Mouse (Mus musculus) liver, embryonic 12.5 days (tissue): ENCODE data around the gene Bcat2. TPM values are rescaled to one million over a fixed set of nuclear protein-coding genes. Genes with fewer than 3 reads are reported as not detected.

Experiments used
- ATAC-seq: fragments of 200-750 bp; cut with Nextera tagmentation; 2 replicates; pipeline ENCODE4 v1.8.0; 2017; ENCODE audit warnings: moderate number of reproducible peaks, mild to moderate bottlenecking, moderate library complexity
- H3K27ac ChIP-seq: fragments of 300-500 bp; sonication (generic); 2 replicates; pipeline ENCODE4 v1.5.1; 2016; ENCODE audit warnings: mild to moderate bottlenecking
- H3K27me3 ChIP-seq: fragments of 300-500 bp; sonication (generic); replicated peaks from 2 replicates; pipeline ENCODE4 v1.6.1; 2016; ENCODE audit warnings: mild to moderate bottlenecking, moderate library complexity
- H3K36me3 ChIP-seq: fragments of 300-500 bp; sonication (generic); 2 replicates; pipeline ENCODE4 v1.6.1; 2016; ENCODE audit warnings: mild to moderate bottlenecking, moderate library complexity
- H3K4me1 ChIP-seq: fragments of 300-500 bp; sonication (generic); 2 replicates; pipeline ENCODE4 v1.6.1; 2016
- H3K4me2 ChIP-seq: fragments of 300-500 bp; sonication (generic); 2 replicates; pipeline ENCODE4 v1.6.1; 2016; ENCODE audit warnings: mild to moderate bottlenecking, moderate library complexity
- H3K4me3 ChIP-seq: fragments of 300-500 bp; sonication (generic); 2 replicates; pipeline ENCODE4 v1.5.1; 2016; ENCODE audit warnings: mild to moderate bottlenecking, moderate library complexity
- H3K9ac ChIP-seq: fragments of 300-500 bp; sonication (generic); 2 replicates; pipeline ENCODE4 v1.6.1; 2016; ENCODE audit warnings: mild to moderate bottlenecking, moderate library complexity
- H3K9me3 ChIP-seq: fragments of 300-500 bp; sonication (generic); replicated peaks from 2 replicates; pipeline ENCODE4 v1.6.1; 2016; ENCODE audit warnings: mild to moderate bottlenecking, moderate library complexity
- WGBS: fragments of 180-500 bp; shearing (Covaris S2); methylation state at CpG from one replicate; pipeline ENCODE4 v1.1.7; 2016; ENCODE audit not compliant: insufficient replicate concordance; 5-methylcytosine and 5-hydroxymethylcytosine counted together
- polyA plus RNA-seq: library from polyadenylated mRNA; unstranded; fragments of >200 nt; fragmentation: Nextera tagmentation; extraction: Ambion mirVana; gene quantifications from 2 replicates; pipeline ENCODE4 v1.2.1, GENCODE M21; 2016

Bcat2 gene
- polyA plus RNA-seq, 1 experiment from 2014 or later, result 54.7 TPM

GRCm38 (mm10) chr7:45591880-45592279 lies 21.9 kb downstream of the Bcat2 start:
- H3K9me3 ChIP-seq, result no peaks in the 10 kb centered on the region
- H3K4me1 ChIP-seq, result peaks cover 12% of the 10 kb centered on the region
- no peak for ATAC-seq
- no peak overlapping the region for H3K4me3 ChIP-seq
- 54% methylated on average over 7 of the region's 7 CpGs for WGBS
- no peak overlapping the region for H3K9ac ChIP-seq
- peaks cover 22% of the 10 kb centered on the region for H3K36me3 ChIP-seq
- H3K27me3 ChIP-seq, result no peaks in the 10 kb centered on the region
- H3K4me2 ChIP-seq, result no peak overlapping the region
- H3K27ac ChIP-seq, result no peak overlapping the region

GRCm38 (mm10) chr7:45593118-45593815 lies 23.3 kb downstream of the Bcat2 start:
- Histone ChIP-seq H3K4me1 (peaks cover 12% of the 10 kb centered on the region), H3K27me3 (no peaks in the 10 kb centered on the region), H3K9me3 (no peaks in the 10 kb centered on the region), H3K4me2 (no peak overlapping the region), H3K9ac (no peak overlapping the region), H3K27ac (no peak overlapping the region), H3K4me3 (no peak overlapping the region), H3K36me3 (peaks cover 9% of the 10 kb centered on the region)
- no peak for ATAC-seq
- 20% methylated on average over 10 of the region's 10 CpGs for WGBS

GRCm38 (mm10) chr7:45595176-45595575 lies 25.2 kb downstream of the Bcat2 start:
- Histone ChIP-seq H3K4me1 (peaks cover 12% of the 10 kb centered on the region), H3K27me3 (no peaks in the 10 kb centered on the region), H3K27ac (no peak overlapping the region), H3K4me3 (no peak overlapping the region), H3K36me3 (0 out of 2 replicates have a peak, but pooled peaks cover 2% of the 10 kb centered on the region), H3K9me3 (no peaks in the 10 kb centered on the region), H3K9ac (no peak overlapping the region), H3K4me2 (no peak overlapping the region)
- no peak for ATAC-seq
- 71% methylated on average over 4 of the region's 4 CpGs for WGBS

GRCm38 (mm10) chr7:45596107-45596506 lies 26.2 kb downstream of the Bcat2 start:
- no peaks in the 10 kb centered on the region for H3K9me3 ChIP-seq
- H3K27ac ChIP-seq, result no peak overlapping the region
- H3K9ac ChIP-seq, result no peak overlapping the region
- H3K27me3 ChIP-seq, result no peaks in the 10 kb centered on the region
- no peak overlapping the region for H3K4me3 ChIP-seq
- H3K4me1 ChIP-seq, result peaks cover 12% of the 10 kb centered on the region
- no peak overlapping the region for H3K4me2 ChIP-seq
- ATAC-seq, result no peak
- no peaks in the 10 kb centered on the region for H3K36me3 ChIP-seq
- WGBS, result 38% methylated on average over 1 of the region's 1 CpGs

GRCm38 (mm10) chr7:45597013-45597412 lies 27.1 kb downstream of the Bcat2 start:
- peaks cover 12% of the 10 kb centered on the region for H3K4me1 ChIP-seq
- no peaks in the 10 kb centered on the region for H3K27me3 ChIP-seq
- H3K4me3 ChIP-seq, result no peak overlapping the region
- no peak overlapping the region for H3K9ac ChIP-seq
- no peak overlapping the region for H3K27ac ChIP-seq
- H3K4me2 ChIP-seq, result no peak overlapping the region
- no peaks in the 10 kb centered on the region for H3K9me3 ChIP-seq
- H3K36me3 ChIP-seq, result no peaks in the 10 kb centered on the region
- 69% methylated on average over 5 of the region's 5 CpGs for WGBS
- ATAC-seq, result no peak

GRCm38 (mm10) chr7:45597527-45597926 lies 27.6 kb downstream of the Bcat2 start:
- Histone ChIP-seq H3K9me3 (no peaks in the 10 kb centered on the region), H3K4me2 (no peak overlapping the region), H3K4me1 (peaks cover 12% of the 10 kb centered on the region), H3K27ac (no peak overlapping the region), H3K36me3 (no peaks in the 10 kb centered on the region), H3K4me3 (no peak overlapping the region), H3K9ac (no peak overlapping the region), H3K27me3 (no peaks in the 10 kb centered on the region)
- no peak for ATAC-seq
- 76% methylated on average over 6 of the region's 6 CpGs for WGBS

GRCm38 (mm10) chr7:45598960-45599879 lies 29.3 kb downstream of the Bcat2 start:
- Histone ChIP-seq H3K27me3 (no peaks in the 10 kb centered on the region; the same call in 1 of the 2 replicates), H3K4me1 (peaks cover 9% of the 10 kb centered on the region; the same call in 1 of the 2 replicates), H3K27ac (no peak overlapping the region), H3K9me3 (no peaks in the 10 kb centered on the region), H3K4me3 (no peak overlapping the region), H3K9ac (no peak overlapping the region), H3K4me2 (no peak overlapping the region), H3K36me3 (no peaks in the 10 kb centered on the region)
- WGBS, result 46% methylated on average over 18 of the region's 18 CpGs
- ATAC-seq, result no peak

GRCm38 (mm10) chr7:45605704-45606289 lies 35.8 kb downstream of the Bcat2 start:
- WGBS, result 68% methylated on average over 9 of the region's 9 CpGs
- H3K4me2 ChIP-seq, result no peak overlapping the region
- no peaks in the 10 kb centered on the region; the same call in 1 of the 2 replicates for H3K27me3 ChIP-seq
- ATAC-seq, result no peak
- no peak overlapping the region for H3K4me3 ChIP-seq
- no peaks in the 10 kb centered on the region for H3K9me3 ChIP-seq
- no peak overlapping the region for H3K9ac ChIP-seq
- H3K36me3 ChIP-seq, result no peaks in the 10 kb centered on the region
- H3K27ac ChIP-seq, result no peak overlapping the region
- H3K4me1 ChIP-seq, result no peaks in the 10 kb centered on the region

- Histone ChIP-seq H3K9me3 (no peaks in the 10 kb centered on the region), H3K36me3 (no peaks in the 10 kb centered on the region), H3K27me3 (peaks cover 2% of the 10 kb centered on the region; the same call in 1 of the 2 replicates), H3K9ac (no peak overlapping the region), H3K27ac (no peak overlapping the region), H3K4me2 (no peak overlapping the region), H3K4me1 (no peaks in the 10 kb centered on the region), H3K4me3 (no peak overlapping the region)
- 46% methylated on average over 1 of the region's 1 CpGs for WGBS
- no peak for ATAC-seq
Observed at GRCm38 (mm10) chr7:45609511-45609910, 39.6 kb downstream of the Bcat2 start.

GRCm38 (mm10) chr7:45616277-45616676 lies 46.3 kb downstream of the Bcat2 start:
- no peak overlapping the region for H3K4me2 ChIP-seq
- no peak overlapping the region for H3K27ac ChIP-seq
- H3K4me1 ChIP-seq, result no peaks in the 10 kb centered on the region
- H3K4me3 ChIP-seq, result no peak overlapping the region
- no peaks in the 10 kb centered on the region for H3K9me3 ChIP-seq
- H3K9ac ChIP-seq, result no peak overlapping the region
- peaks cover 53% of the 10 kb centered on the region for H3K27me3 ChIP-seq
- ATAC-seq, result no peak
- no peaks in the 10 kb centered on the region for H3K36me3 ChIP-seq
- WGBS, result 24% methylated on average over 6 of the region's 6 CpGs

GRCm38 (mm10) chr7:45617042-45617695 lies 47.2 kb downstream of the Bcat2 start, which contains the start of gene Fut1:
TSS of gene Fut1 (plus strand) at chr7:45617289.
- H3K4me2 ChIP-seq, result no peak within 1 kb of the TSS
- peaks cover 53% of the 10 kb centered on the region for H3K27me3 ChIP-seq
- WGBS, result 10% methylated on average over 31 of the region's 31 CpGs
- ATAC-seq, result no peak
- no peaks in the 10 kb centered on the region for H3K4me1 ChIP-seq
- no peak within 1 kb of the TSS for H3K4me3 ChIP-seq
- H3K9ac ChIP-seq, result no peak within 1 kb of the TSS
- no peaks in the 10 kb centered on the region for H3K9me3 ChIP-seq
- no peak within 1 kb of the TSS for H3K27ac ChIP-seq
- H3K36me3 ChIP-seq, result no peaks in the 10 kb centered on the region
